Mouse (Mus musculus) liver, embryonic 14.5 days (tissue): ENCODE results near the gene Insc.

ENCODE experiments used
- CTCF ChIP-seq: IDR thresholded peaks from 2 replicates; pipeline ENCODE4 v1.5.1; 2016; ENCODE audit warnings: antibody characterized with exemption, low read depth, control low read depth
- EP300 ChIP-seq: IDR thresholded peaks from 2 replicates; pipeline ENCODE4 v1.6.1; 2016; ENCODE audit warnings: antibody characterized with exemption, low read depth

DNA sequence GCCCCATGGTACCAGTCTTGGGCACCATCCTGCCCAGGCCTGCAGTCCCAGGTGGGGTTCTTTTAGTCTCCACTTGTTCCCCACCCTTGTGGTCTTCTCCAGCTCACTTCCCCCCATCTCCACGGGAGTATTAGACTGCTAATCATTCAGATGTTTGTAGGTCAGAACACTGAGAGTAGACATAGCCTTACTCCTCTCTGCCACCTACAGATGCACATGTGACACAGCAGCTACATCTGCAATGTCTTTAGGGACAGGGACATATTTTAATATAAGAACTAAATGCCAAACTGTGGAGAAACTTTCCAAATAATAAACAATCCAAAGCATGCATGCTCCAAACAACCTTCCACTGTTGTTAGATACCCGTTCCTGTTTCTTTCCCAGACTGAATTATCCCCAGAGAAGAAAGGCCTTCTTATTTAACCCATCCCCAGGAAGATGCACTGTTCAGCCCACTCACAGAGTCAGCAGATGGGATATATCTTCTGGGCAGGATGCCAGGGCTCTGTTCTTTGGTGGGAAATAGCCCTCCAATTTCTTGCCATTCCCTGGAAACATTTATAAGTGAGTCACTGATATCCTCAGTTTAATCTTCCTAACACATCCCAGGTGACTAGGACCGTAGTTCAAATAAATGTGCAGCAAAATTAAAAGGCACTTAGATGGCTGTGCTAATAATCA is 88.9 kb downstream of the Insc start:
- TF ChIP-seq CTCF (peak; percentile 10; the same call in 1 of the 2 replicates), EP300 (no peak)
